Mouse (Mus musculus) embryo, embryonic 10.5 days (tissue): ENCODE data around the gene Bcas3.
A peak's percentile ranks its signal among the peaks of the same experiment; 100 is the strongest.
"Not testable (repeated sequence)": the region's sequence is repeated elsewhere in the genome, so short reads cannot be mapped to it uniquely, and the experiment has no call there.

Experiments
- DNase-seq: peaks from one replicate; pipeline ENCODE4 v3.0.0-alpha.2; 2015; ENCODE audit warnings: low spot score

The Bcas3 gene

DNA sequence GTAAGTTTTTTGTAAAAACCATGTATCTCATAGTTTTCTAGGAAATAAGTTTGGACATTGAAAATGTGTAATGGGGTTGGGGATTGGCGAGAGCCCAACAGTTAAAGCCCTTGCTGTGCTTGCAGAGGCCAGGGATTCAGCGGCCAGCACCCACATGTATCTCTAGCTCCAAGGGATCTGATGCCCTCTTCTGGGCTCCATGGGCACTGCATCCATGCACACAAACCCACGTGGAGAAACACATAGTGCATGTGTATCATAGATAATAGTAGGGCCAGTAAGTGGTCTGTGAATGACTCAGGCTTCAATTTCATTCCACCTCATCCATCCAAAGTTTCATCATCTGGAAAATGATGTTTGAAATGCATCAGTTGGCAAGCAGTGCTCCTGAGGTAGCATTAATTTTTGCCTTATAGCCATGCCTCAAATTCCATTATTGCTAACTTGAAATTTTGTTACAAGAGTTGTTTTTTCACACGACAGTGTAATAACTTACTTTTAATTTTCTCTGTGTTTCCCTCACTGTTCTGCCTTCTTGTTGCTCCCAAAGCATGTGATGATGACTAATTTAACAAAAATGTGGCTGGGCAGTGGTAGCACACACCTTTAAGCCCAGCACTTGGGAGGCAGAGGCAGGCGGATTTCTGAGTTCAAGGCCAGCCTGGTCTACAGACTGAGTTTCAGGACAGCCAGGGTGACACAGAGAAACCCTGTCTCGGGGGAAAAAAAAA lies 129.9 kb downstream of the Bcas3 start:
- peak; percentile 44 for DNase-seq

DNA sequence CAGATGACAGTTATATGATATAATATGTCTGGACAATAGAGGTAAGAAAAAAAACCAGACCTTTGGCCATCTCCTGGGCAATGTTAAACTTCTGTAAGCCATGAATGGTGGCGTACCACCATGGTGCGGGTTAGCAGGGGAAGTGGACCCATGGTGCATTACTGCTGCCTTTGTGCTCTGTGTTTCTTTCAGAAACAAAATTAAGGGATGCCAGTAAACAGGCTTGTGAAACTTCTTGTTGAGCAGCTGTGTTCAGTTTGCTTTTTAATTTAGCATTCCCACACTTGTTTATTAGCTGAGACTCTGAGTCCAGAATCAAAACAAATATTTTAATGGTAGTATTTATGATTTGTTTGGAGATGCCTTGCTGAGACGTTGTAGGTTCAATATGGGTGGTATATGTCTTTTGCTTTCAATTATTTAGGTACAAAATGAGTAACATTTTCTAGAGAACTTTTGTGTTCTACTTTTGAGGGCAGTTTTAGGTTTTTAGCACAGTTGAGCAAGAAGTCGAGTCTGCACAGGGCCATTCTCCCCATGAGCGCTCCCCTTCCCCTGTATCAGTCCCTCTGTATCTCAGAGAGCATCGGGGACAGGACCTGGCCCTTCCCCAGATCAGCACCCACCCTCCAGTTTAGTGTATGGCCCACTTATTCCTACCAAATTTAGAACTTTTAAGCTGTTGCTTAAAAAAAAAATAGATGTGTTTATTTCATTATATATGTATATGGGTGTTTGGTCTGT lies 132.4 kb downstream of the Bcas3 start:
- DNase-seq: no peak

DNA sequence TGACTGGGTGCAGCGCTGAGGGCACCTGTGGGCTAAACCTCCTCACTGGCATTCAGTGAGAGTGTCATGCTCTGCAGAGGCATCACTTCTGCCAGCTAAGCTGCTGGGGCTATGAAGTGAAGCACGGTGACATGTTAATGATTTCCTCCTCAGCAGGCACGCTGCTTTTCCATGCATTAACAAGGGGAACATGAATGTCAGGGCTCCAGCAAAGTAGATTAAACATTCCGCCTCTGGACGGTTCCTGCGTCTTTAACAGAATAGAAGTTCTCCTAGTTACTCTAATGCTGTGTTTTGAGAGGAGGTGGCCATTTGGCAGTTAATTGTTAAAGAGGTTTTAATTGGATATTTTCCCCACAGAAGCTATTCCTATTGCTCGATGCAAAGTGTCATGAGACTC lies 134.5 kb downstream of the Bcas3 start:
- DNase-seq: no peak

GRCm38 (mm10) chr11:85492231-85492630 lies 139.3 kb downstream of the Bcas3 start:
- peak; percentile 38 for DNase-seq

GRCm38 (mm10) chr11:85492666-85493065 lies 139.7 kb downstream of the Bcas3 start:
- no peak for DNase-seq

- no peak for DNase-seq
Observed at GRCm38 (mm10) chr11:85499561-85499960, 146.6 kb downstream of the Bcas3 start.

GRCm38 (mm10) chr11:85502031-85502430 lies 149.1 kb downstream of the Bcas3 start:
- DNase-seq: no peak

DNA sequence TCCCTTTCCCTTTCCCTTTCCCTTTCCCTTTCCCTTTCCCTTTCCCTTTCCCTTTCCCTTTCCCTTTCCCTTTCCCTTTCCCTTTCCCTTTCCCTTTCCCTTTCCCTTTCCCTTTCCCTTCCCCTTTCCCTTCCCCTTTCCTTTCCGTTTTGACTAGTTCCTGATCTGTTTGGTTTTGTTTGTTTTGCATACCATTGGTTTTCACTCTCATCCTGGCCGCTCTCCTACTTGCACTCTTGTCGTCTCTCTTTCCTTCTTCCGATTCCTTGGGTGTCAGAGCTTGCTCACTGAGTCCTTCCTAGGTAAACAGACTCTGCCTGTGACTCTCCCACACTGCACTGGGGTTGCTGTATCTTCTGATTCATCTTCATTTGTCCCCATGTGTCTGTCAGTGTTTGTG lies 151.8 kb downstream of the Bcas3 start:
- DNase-seq: not testable (repeated sequence)

- DNase-seq: no peak
Observed at GRCm38 (mm10) chr11:85505811-85506210, 152.8 kb downstream of the Bcas3 start.

- no peak for DNase-seq
Observed at GRCm38 (mm10) chr11:85509334-85509733, 156.4 kb downstream of the Bcas3 start.

DNA sequence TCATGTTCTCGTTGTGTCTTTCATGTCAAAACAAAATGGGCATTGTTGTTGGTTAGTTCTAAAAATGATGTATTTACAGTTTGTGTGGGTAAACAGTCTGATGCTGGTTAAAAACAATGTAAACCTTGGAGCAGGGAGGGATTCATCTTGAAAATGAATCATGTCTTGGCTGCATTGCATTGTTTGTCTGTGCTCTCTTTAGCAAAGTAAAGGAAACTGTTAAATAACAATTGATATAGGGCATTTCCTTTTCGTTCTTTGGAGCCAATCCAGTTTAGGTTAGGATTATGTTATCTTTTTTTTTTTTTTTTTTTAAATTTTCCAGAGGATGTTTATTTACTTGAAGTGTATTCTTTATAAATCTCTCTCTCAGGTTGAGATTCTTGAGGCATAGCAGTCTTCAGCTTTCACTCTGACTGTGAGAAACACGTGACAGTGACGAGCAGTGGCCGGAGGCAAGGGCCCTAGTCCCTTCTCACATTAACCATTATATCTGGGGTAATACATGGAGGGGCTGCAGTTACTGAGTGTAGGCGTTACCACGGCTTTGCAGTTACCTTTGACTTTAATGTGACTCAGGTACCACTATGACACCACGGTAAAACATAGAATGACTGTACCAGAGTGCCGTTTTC lies 158.4 kb downstream of the Bcas3 start:
- DNase-seq: no peak

- no peak for DNase-seq
Observed at GRCm38 (mm10) chr11:85516724-85517123, 163.8 kb downstream of the Bcas3 start.

DNA sequence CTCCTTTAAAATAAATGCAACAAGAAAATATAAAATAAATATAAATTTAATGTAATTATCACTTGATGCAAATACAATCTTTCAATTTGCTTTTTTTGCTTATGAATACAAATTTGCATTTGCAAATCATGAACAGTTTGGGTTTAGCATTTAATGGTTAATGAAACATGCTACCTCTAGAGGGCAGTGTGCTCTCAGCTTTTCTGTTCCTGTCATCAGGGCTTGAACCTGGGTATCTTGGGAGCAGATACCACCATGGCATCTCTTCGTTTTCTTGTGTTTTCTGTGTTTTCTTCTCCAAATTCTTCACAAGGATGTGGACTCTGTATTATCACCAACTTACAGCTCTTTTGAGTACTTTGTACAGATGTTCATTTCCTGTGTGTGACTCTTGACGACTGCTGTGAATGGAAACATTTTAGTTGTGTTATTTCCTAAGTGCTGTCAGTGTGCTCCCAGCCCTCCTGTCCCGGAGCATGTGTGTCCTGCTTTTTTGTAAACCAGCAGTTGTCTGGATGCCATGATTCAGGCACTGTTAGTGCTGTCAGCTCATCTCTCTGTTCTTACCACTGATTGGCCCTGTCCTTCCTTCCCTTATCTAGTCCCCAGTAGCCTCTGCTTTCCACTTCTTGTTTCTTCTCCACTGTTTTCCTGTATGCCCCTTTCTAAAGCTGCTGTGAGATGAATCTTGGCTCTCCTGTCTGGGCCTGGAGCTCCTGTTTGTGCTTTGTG lies 165.2 kb downstream of the Bcas3 start:
- peak; percentile 84 for DNase-seq

DNA sequence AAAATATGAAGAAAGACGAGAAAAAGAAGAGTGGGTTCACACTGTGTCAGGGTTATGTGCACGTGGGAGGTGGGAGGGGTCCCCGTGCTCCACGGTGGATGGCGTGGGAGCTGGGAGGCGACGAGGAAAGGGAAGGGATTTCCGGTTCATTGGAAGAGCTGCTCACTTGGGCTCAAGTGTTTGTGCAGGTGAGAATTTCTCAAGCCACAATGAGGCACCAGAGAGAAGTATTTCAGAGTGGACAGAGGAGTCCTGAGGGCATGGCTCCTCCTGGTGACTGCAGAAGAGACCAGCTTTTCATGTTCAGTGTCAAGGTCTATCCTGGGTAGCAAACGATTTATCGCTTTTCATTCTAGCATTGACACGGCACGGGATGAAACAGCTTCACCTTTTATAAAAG lies 167.3 kb downstream of the Bcas3 start:
- DNase-seq: no peak

- no peak for DNase-seq
Observed at GRCm38 (mm10) chr11:85520996-85521395, 168.0 kb downstream of the Bcas3 start.

DNA sequence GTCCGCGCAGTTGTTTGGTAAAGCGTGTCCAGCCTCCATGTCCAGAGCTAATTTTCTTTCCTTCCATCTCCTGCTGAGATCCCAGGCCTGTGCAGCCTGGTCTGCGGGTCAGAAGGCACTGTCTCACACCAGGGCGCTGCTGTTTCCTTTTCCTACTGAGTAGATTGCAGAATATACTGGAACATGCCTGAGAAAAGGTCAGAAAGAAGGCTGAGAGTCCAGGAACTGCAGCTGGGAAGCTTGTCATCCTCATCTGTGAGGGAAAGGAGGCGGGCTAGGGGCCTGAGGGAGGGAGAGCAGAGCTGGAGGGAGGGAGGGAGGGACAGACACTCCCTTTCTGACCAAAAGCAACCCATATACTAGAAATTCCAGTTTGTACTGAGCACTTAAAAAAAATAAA lies 170.7 kb downstream of the Bcas3 start:
- DNase-seq: peak; percentile 60

GRCm38 (mm10) chr11:85524186-85524585 lies 171.2 kb downstream of the Bcas3 start:
- peak; percentile 89 for DNase-seq

DNA sequence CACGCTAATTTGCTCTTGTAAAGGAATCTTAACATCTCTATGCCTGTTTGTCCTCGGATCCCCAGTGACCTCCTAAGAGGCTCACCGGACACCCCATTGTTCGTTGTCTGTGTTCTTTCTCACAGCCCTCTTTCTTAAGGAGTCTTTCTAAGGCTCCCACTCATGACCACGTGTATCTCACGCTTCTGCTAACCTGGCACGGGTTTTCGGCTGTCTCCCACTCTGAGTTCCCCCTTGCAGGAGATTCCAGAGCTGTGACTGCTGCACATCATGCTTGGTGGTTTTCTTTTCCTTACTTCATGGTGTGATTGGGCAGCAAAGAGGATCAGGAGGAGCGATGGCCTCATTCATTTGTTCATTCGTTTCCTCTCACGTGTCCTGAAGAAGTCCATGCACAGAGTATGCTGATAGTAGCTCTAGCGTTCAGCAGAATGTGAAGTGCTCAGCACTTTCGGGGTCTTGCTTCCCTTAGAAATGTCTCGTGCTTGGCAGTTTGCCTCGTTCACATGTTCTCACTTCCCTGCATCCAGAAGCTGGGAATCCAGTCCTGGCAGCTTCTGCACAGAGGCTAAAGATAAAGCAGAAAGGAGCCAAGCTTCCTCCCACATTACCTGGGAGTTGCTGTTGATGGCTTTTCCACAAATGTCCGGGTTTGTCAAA lies 172.0 kb downstream of the Bcas3 start:
- DNase-seq: peak; percentile 48

GRCm38 (mm10) chr11:85525501-85525885 lies 172.5 kb downstream of the Bcas3 start:
- DNase-seq: no peak

DNA sequence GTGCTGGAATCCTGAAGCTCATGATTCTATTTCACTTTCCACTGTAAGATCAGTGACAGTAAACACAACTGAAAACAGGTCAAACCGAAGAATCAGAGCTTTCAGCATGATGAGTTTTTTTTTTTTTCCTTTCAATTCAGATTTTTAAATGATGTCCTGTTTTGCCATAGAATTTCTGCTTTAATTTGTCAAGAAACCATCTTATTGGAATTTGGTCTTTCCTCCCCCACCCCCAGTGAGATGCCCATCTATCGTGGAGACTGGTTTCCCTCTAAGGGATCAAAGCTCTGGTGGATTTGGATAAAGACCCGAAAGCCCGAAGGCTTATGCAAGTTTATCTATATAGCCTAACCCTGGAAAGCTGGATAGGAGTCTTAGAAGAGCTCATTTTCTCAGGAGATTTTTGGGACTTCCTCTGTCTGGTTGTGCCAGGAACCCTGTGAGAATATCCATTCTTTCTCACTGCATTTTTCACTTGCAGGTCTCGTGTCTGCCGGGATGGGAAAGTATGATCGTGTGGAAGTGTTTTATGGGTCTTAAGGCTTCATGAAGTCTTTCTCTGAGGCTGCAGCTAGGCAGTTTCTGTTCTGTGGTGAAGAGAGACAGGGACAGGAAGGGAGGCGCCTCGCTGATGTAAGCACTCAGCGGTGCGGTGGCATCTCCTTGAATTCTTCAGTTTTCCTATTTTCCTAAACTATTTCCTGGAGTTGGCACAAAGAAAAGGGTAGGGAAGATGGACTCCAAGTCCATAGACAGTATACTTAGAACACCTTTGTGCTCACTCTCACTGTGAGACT lies 173.2 kb downstream of the Bcas3 start:
- DNase-seq: peak; percentile 28

DNA sequence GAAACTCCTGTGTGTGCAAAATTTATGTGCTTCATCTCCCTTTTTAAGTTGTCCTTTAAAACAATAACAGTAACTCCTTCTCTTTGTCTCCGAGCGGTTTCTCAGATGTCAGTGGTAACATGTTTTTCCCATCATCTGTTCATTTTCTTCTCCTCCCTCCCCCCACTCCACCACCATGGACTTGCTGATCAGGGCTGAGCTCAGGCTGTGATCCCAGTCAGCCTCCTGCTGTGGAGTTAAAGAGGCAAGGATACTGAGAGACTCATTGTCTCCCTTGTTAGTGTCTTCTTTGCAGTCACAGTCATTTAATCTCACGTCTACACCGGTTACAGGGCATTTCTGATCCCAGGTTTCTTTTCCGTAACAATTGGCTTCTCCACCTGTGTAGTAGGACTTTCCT lies 174.3 kb downstream of the Bcas3 start:
- peak; percentile 50 for DNase-seq
